Mouse (Mus musculus) right cerebral cortex, postnatal 10 days (tissue): ENCODE data around the gene Dnaic2.

Experiments
- DNase-seq, 2 experiments: peaks; one replicate each; pipeline ENCODE4 v3.0.0; 2021; ENCODE audit warnings: low spot score in 2 of 2

Dnaic2 gene

DNA sequence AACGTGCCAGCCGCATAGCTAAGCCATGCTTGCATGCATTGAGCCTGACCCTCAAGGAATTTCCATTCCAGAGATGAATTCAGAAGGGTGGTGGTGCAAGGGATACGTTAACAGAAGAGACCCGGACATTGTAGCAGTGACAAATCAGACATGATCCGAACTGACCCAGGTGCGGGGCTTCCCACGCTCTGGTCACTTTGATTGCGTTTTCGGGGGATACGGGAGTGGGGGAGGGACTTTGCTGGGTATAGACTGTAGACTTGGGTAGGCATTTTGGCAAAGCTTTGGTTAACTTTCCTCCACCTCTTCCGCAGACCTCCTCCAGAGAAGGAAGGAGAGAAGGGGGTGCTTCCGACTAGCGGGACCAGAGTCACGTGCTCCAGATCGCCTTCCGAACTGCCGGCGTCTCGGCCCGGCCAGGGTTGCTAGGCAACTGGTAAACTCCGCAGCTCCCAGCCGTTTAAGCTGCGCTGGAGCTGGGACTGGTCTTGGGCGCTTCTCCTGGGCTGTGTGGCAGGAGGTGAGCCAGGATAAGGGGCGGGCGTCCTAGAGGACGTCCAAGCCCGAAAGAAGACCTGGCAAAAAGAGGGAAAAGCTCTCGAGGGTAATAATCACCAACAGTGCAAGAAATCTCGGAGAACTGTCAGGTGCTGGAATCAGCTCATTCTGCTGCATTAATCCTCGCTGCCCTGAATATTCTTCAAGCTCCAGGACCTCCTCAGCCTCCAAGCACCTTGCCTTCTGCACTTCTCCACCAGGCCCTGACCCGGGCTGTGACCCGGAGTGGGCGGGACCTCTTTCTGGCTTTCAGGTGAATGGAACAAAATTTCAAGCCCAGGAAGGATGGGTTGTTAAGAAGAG is at the start of gene Dnaic2:
TSS of gene Dnaic2 (plus strand) at position 444 of the 861 bp plus-strand sequence.
- peak; percentile 88 for DNase-seq

DNA sequence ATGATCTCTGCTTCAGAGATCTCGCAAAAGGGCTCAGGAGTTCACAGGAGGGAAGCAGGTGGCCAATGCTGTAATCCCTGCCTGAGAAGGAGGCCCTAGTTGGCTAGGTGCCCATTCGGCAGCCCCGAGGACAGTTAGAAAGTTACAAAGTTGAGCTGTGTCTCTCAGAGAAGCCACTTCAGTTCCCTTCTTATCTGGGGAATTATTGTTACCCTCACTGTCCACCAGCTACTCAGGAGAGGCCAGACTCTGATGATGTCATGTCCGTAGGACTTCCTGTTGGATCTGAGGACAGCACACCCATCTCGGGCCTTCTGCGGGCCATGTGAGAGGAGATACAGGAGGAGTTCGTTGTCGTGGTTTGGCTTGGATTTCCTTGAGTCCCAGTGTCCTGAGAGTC is 47.6 kb upstream of the Dnaic2 start:
- DNase-seq, result no peak

DNA sequence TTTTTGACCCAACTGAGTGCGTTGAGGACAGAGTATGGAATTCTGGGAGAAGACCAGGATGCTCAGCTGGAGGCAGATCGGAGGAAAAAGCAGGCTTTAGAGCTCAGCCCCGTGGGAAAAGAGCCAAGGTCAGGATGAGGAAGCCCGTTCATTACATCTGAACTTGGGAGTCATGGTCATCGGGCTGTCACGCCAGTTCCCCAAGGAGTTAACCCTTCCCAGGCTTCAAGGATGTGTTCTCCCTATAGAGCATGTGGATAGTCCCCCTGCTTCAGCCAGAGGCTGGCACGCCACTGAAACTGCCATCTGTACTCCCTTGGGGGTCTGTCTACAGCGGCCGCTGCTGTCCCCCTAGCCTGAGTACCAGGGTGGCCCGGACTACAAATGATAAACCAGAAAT is 46.9 kb upstream of the Dnaic2 start:
- no peak for DNase-seq

DNA sequence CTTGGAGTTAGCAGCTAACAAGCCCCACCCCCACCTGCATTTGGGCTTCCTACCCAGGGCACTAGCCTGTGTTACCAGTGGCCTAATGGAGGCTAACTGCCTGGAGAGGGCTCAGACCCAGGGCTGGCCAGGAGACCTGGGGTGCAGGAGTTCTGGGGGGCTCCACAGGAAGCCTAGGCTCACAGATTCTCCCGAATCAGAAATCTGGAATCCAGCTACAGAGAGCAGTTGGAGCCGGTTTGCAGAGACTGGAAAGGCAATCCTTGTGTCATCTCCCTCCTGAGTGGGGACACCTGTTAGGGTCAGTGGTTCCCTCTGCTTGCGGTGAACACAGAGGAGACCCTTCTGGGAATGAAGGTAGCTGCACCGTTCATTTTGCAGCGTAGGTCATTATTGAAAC is 46.2 kb upstream of the Dnaic2 start:
- no peak for DNase-seq

GRCm38 (mm10) chr11:114682321-114682900 is 44.8 kb upstream of the Dnaic2 start:
- no peak for DNase-seq

GRCm38 (mm10) chr11:114683029-114683721 is 44.0 kb upstream of the Dnaic2 start:
- DNase-seq, result no peak

DNA sequence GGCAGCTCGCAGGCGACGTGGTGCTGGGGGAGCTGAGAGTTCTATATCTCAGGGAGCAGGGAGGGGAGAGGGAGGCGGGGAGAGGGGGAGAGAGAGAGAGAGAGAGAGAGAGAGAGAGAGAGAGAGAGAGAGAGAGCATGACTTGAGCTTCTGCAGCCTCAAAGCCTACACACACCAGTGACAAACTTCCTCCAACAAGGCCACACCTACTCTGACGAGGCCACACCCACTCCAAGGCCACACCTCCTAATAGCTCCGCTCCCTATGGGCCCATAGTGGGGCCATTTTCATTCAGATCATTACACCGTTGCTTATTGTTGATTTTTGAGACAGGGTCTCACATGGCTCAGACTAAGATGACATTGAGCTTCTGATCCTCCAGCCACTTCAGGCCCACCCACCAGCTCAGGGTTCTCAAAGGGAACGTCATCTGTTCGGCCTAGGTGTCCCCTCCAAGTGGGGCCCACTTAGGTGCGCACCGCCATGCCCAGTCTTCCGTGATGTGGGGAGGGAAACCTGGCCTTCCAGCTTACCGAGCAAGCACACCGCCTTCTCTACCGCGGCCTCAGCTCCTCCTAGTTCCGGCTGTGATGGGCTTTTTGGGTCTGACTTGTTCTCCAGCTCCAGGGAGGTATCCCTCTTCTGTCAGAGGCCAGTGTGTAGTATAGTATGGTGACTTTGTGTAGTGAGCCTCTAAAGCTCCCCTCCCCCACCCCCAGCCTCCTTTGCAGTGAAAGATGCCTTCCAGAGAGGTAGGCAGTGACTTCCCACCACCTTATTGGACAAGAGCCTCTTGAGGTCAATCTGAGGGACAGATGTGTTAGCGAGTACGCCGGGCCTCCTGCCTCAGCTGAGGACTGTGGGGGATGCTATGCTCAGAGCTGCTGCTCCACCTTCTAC is 43.2 kb upstream of the Dnaic2 start:
- no peak for DNase-seq

DNA sequence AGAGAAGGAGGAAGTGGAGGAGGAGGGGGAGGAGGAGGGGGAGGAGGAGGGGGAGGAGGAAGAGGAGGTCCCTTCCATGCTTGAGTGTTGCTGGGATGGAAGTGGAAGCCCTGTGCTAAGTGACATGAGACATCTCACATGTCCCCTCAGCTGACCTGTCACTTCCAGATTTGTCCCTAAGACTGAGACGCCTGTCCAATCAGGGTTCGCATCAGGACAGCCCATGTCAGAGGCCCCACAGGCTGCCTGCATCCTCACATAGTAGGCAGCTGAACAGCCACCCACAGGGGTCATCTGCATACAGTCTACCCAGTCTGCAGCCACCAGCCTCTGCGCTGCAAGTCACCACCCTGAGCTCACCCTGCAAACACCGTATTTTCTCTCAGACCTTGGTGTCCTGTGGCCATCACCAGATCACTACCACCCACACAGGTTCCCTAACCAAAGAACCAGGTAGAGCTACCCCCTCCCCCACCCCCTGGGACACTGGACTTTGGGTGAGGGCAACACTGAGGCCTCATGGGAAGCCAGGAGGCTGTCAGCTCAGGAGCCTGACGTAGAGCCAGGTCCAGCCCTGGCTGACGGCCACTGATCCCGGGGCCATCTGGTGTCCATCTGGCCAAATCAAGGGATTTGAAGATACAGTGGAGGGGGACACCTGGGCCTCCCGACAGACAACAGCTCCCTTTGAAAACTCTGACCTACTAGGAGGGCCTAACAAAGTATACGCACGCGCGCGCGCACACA is 42.4 kb upstream of the Dnaic2 start:
- DNase-seq, result no peak

DNA sequence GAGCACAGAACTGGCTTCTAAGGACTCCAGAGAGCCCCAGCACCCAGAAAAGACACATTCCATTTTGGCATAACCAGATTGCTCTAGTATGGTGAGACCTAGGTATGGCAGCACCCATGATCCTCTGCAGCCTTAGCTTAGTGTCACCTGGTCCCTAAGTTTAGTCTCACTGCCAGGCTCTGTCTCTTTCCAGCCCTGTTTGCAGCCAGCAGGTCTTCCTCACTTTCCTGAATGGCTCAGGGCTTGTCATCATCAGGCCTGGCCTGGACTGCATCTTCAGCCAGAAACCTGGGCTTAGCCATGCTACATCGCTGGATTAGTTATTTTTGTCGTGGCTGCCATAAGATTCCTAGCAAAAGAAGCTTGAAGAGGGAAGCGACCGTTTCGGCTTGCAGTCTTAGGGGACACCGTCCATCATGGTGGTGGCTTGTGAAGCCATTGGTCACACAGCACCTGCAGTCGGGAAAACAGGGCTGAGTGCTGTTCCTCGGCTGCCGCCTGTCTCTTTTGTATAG is 41.6 kb upstream of the Dnaic2 start:
- no peak for DNase-seq

DNA sequence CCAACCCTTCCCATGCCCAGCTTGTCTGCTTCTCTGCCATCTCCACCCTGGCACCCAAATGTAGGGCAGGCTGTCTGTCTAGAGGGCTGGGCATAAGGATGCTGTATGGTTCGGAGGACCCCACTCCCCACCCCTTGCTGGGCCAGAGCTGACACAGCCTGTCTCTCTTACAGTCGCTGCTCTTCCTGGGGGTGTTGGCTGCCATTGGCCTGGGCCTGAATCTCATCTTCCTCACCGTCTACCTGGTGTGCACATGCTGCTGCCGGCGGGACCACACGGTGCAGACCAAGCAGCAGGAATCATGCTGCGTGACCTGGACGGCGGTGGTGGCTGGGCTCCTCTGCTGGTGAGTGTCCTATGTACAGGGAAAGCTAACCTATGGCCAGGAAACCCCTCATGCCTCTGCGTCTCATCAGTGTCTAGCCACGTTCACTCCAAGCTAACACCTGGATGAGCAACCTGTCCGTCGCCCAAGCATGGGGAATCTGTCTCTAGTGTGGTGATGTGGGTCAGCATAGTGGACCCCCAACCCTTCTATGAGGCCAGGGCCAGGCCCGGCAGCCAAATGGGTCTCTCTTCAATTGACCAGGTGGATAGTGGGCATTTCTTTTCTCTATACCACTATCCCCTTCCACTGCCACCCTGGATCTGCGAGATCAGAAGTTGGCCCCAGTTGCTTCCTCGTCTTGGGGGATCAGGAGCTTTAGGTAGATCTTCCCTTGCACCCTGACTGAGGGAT is 40.8 kb upstream of the Dnaic2 start:
- no peak for DNase-seq

DNA sequence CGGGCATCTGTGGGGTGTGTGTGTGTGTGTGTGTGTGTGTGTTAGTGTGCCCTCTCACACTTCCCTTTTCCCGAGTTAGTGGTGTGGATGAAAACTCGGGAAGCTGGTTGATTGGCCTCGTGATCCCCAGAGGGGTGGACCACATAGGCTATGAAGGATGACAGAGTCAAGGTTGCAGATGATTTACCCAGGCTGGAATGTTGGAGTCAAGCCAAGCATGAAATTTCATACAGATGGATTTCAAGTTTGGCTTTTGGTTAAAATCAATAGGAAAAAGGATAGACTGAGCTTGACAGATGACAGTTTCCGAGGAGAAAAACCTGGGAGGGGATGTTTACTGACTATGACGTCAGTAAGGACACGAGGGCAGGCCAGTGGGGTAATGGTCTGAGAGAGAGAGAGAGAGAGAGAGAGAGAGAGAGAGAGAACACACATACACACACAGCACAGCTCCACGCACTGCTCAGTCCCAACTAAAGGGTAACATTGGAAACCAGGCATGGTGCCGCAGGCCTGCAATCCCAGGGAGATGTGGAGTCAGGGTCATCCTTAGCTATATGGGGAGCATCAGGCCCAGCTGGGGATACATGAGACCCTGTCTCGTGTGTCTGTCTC is 39.5 kb upstream of the Dnaic2 start:
- no peak for DNase-seq

GRCm38 (mm10) chr11:114688729-114689128 is 38.5 kb upstream of the Dnaic2 start:
- DNase-seq, result no peak

DNA sequence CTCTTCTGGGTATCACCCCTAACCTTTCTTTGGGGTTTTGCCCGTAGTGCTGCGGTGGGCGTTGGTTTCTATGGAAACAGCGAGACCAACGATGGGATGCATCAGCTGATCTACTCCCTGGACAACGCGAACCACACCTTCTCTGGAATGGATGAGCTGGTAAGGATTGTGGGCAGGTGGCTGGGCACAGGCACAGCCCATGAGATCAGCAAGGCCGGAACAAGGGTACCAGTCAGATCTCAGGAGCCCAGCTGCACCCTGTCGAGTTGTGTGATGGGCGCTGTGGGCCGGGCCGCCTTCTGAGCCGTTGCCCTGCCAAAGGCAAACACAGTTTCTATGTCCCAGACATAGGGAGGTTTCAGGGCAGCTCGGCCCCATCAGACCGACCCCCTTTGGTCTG is 37.0 kb upstream of the Dnaic2 start:
- DNase-seq, result no peak

- no peak for DNase-seq
Observed at GRCm38 (mm10) chr11:114691454-114692182, 35.6 kb upstream of the Dnaic2 start.

- DNase-seq, result no peak
Observed at GRCm38 (mm10) chr11:114692601-114693000, 34.6 kb upstream of the Dnaic2 start.

DNA sequence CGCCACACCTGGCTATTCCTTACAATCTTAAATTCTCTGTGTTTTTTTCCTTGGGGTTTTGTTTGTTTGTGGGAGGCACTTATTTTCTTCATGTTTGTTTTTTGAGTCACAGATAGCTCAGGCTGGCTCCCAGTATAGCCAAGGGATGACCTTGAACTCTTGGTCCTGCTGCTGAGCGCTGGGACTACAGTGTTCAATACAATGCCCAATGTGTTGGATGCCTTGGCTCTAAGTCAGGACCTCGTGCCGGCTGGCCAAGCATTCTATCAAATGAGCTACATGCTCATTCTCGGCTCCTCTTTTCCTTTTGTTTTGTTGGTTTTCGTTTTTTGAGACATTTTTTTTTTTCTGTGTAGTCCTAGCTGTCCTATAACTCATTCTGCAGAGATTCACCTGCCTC is 33.8 kb upstream of the Dnaic2 start:
- DNase-seq, result no peak

- no peak for DNase-seq
Observed at GRCm38 (mm10) chr11:114694451-114694850, 32.8 kb upstream of the Dnaic2 start.

DNA sequence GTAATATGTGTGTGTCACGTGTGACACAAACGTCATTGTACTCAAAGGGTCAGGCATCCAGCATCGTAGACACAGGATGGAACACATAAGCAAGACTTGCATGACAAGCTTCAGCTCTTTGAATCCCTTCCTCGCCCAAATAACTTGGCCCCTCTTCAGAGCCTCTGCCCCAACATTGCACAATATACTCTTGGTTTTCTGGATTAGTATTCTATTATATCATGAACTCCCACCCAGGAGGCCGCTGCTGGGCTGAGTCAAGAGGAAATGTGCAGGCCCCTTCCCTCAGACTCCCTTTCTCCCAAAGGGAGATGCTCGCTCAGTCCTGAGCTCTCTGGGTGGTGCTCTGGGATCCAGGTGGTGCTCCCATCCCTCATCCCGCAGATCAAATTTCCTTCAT is 28.7 kb upstream of the Dnaic2 start:
- no peak for DNase-seq

- no peak for DNase-seq
Observed at GRCm38 (mm10) chr11:114699511-114699910, 27.7 kb upstream of the Dnaic2 start.
